Mouse (Mus musculus) heart, embryonic 11.5 days (tissue): ENCODE measurements at regions not wholly inside any gene's neighbourhood (a gene's known extent, or its start where the extent isn't known, plus 50 kb on each side); places are given as distances from the start of the nearest gene placed in this dataset.

Experiments
- ATAC-seq: fragments of 200-750 bp; cut with Nextera tagmentation; replicated peaks from 2 replicates; pipeline ENCODE4 v1.8.0; 2017; ENCODE audit warnings: moderate library complexity; ENCODE audit not compliant: insufficient number of reproducible peaks, low FRiP score, low TSS enrichment
- H3K27ac ChIP-seq: fragments of 300-500 bp; sonication (generic); 2 replicates; pipeline ENCODE4 v1.5.1; 2014; ENCODE audit warnings: mild to moderate bottlenecking, low read depth, low read length
- H3K27me3 ChIP-seq: fragments of 300-500 bp; sonication (generic); 2 replicates; pipeline ENCODE4 v1.6.1; 2014; ENCODE audit warnings: mild to moderate bottlenecking, low read length, mixed read lengths; ENCODE audit not compliant: control insufficient read depth, insufficient read depth
- H3K36me3 ChIP-seq: fragments of 300-500 bp; sonication (generic); 2 replicates; pipeline ENCODE4 v1.6.1; 2014; ENCODE audit warnings: mild to moderate bottlenecking, low read length, moderate library complexity, mixed read lengths; ENCODE audit not compliant: control insufficient read depth, insufficient read depth
- H3K4me1 ChIP-seq: fragments of 300-500 bp; sonication (generic); 2 replicates; pipeline ENCODE4 v1.6.1; 2014; ENCODE audit warnings: low read length; ENCODE audit not compliant: control insufficient read depth, insufficient read depth
- H3K4me2 ChIP-seq: fragments of 300-500 bp; sonication (generic); 2 replicates; pipeline ENCODE4 v1.6.1; 2014; ENCODE audit warnings: mild to moderate bottlenecking, moderate library complexity
- H3K4me3 ChIP-seq: fragments of 300-500 bp; sonication (generic); 2 replicates; pipeline ENCODE4 v1.5.1; 2014; ENCODE audit warnings: low read depth, low read length
- H3K9ac ChIP-seq: fragments of 300-500 bp; sonication (generic); 2 replicates; pipeline ENCODE4 v1.6.1; 2014; ENCODE audit warnings: mild to moderate bottlenecking, low read depth, low read length, moderate library complexity
- H3K9me3 ChIP-seq: fragments of 300-500 bp; sonication (generic); replicated peaks from 2 replicates; pipeline ENCODE4 v1.6.1; 2016; ENCODE audit warnings: low read length; ENCODE audit not compliant: control insufficient read depth
- WGBS: fragments of 180-500 bp; shearing (Covaris S2); extraction: QIAGEN DNeasy Blood & Tissue Kit; methylation state at CpG from one replicate; pipeline ENCODE4 v1.1.7; 2014; ENCODE audit not compliant: insufficient replicate concordance; 5-methylcytosine and 5-hydroxymethylcytosine counted together

- ATAC-seq = no peak
- H3K9me3 ChIP-seq = no peaks in the 10 kb centered on the region
- H3K4me1 ChIP-seq = no peaks in the 10 kb centered on the region
- no peaks in the 10 kb centered on the region for H3K36me3 ChIP-seq
- no peak overlapping the region for H3K4me2 ChIP-seq
- no peak overlapping the region for H3K9ac ChIP-seq
- H3K27ac ChIP-seq = no peak overlapping the region
- H3K4me3 ChIP-seq = no peak overlapping the region
- H3K27me3 ChIP-seq = no peaks in the 10 kb centered on the region
- 84% methylated on average over 6 of the region's 6 CpGs for WGBS
Measured at GRCm38 (mm10) chr5:90000758-90001157, 117.6 kb upstream of the Adamts3 start.

GRCm38 (mm10) chr5:89991568-89991967 lies 108.4 kb upstream of the Adamts3 start:
- no peaks in the 10 kb centered on the region for H3K27me3 ChIP-seq

GRCm38 (mm10) chr5:89981627-89982026 lies 98.5 kb upstream of the Adamts3 start:
- WGBS = 45% methylated on average over 6 of the region's 6 CpGs
- Histone ChIP-seq H3K4me2 (no peak overlapping the region), H3K9me3 (no peaks in the 10 kb centered on the region), H3K9ac (no peak overlapping the region), H3K4me1 (no peaks in the 10 kb centered on the region), H3K36me3 (no peaks in the 10 kb centered on the region), H3K27ac (no peak overlapping the region), H3K27me3 (no peaks in the 10 kb centered on the region), H3K4me3 (no peak overlapping the region)
- ATAC-seq = no peak

More at GRCm38 (mm10) chr5:89991568-89991967, 108.4 kb upstream of the Adamts3 start:
- H3K4me2 ChIP-seq = no peak overlapping the region
- H3K4me1 ChIP-seq = no peaks in the 10 kb centered on the region
- H3K36me3 ChIP-seq = no peaks in the 10 kb centered on the region
- H3K4me3 ChIP-seq = no peak overlapping the region
- H3K9me3 ChIP-seq = no peaks in the 10 kb centered on the region
- H3K9ac ChIP-seq = no peak overlapping the region
- no peak overlapping the region for H3K27ac ChIP-seq
- 59% methylated on average over 2 of the region's 2 CpGs for WGBS
- ATAC-seq = no peak

GRCm38 (mm10) chr5:89980204-89980603 lies 97.1 kb upstream of the Adamts3 start:
- Histone ChIP-seq H3K27me3 (no peaks in the 10 kb centered on the region), H3K36me3 (no peaks in the 10 kb centered on the region), H3K27ac (no peak overlapping the region), H3K4me3 (no peak overlapping the region), H3K9ac (no peak overlapping the region), H3K9me3 (no peaks in the 10 kb centered on the region), H3K4me1 (no peaks in the 10 kb centered on the region), H3K4me2 (no peak overlapping the region)
- no peak for ATAC-seq
- 73% methylated on average over 3 of the region's 3 CpGs for WGBS

GRCm38 (mm10) chr5:89952611-89953010 lies 69.5 kb upstream of the Adamts3 start:
- 78% methylated on average over 11 of the region's 11 CpGs for WGBS
- Histone ChIP-seq H3K36me3 (no peaks in the 10 kb centered on the region), H3K4me1 (no peaks in the 10 kb centered on the region), H3K9me3 (no peaks in the 10 kb centered on the region), H3K27ac (no peak overlapping the region), H3K27me3 (no peaks in the 10 kb centered on the region), H3K4me3 (no peak overlapping the region), H3K9ac (no peak overlapping the region), H3K4me2 (no peak overlapping the region)
- no peak for ATAC-seq

GRCm38 (mm10) chr5:89945660-89945925 lies 62.5 kb upstream of the Adamts3 start:
- Histone ChIP-seq H3K9ac (no peak overlapping the region), H3K9me3 (no peaks in the 10 kb centered on the region), H3K4me1 (no peaks in the 10 kb centered on the region), H3K36me3 (no peaks in the 10 kb centered on the region), H3K27ac (no peak overlapping the region), H3K4me3 (no peak overlapping the region), H3K4me2 (no peak overlapping the region), H3K27me3 (no peaks in the 10 kb centered on the region)
- ATAC-seq = no peak
- 86% methylated on average over 3 of the region's 3 CpGs for WGBS

- Histone ChIP-seq H3K4me3 (no peak overlapping the region), H3K4me2 (no peak overlapping the region), H3K9me3 (no peaks in the 10 kb centered on the region), H3K27me3 (no peaks in the 10 kb centered on the region), H3K9ac (no peak overlapping the region), H3K36me3 (no peaks in the 10 kb centered on the region), H3K4me1 (no peaks in the 10 kb centered on the region), H3K27ac (no peak overlapping the region)
- WGBS = 70% methylated on average over 5 of the region's 5 CpGs
- ATAC-seq = no peak
Measured at GRCm38 (mm10) chr5:89944855-89945659, 61.9 kb upstream of the Adamts3 start.

- 69% methylated on average over 9 of the region's 9 CpGs for WGBS
Measured at GRCm38 (mm10) chr5:89943276-89944127, 60.4 kb upstream of the Adamts3 start.

More at GRCm38 (mm10) chr5:89943276-89944127, 60.4 kb upstream of the Adamts3 start:
- ATAC-seq = no peak
- H3K27ac ChIP-seq = no peak overlapping the region
- H3K36me3 ChIP-seq = no peaks in the 10 kb centered on the region
- H3K9ac ChIP-seq = no peak overlapping the region
- H3K4me1 ChIP-seq = no peaks in the 10 kb centered on the region
- H3K4me2 ChIP-seq = no peak overlapping the region
- H3K27me3 ChIP-seq = no peaks in the 10 kb centered on the region
- H3K4me3 ChIP-seq = no peak overlapping the region
- H3K9me3 ChIP-seq = no peaks in the 10 kb centered on the region
